Mouse (Mus musculus): ENCODE measurements at regions not wholly inside any gene's neighbourhood (a gene's known extent, or its start where the extent isn't known, plus 50 kb on each side); places are given as distances from the start of the nearest gene placed in this dataset.

GRCm38 (mm10) chr12:16237498-16237897 lies 373.3 kb downstream of the Lpin1 start:
- Histone ChIP-seq H3K4me1 (ENCODE audit: control insufficient read depth, insufficient read depth, low read length) (no peaks in the 10 kb centered on the region), H3K4me3 (ENCODE audit: insufficient read depth, low read length) (no peak overlapping the region), H3K27ac (ENCODE audit: insufficient read depth, low read depth, low read length) (no peak overlapping the region)
- TF ChIP-seq POLR2A (IDR thresholded peaks at IDR 0.05; ENCODE audit: borderline replicate concordance, low read depth, low read length) (no peak), CTCF (IDR thresholded peaks at IDR 0.05; ENCODE audit: low read depth, low read length) (no peak)

GRCm38 (mm10) chr12:16233559-16233958 lies 377.2 kb downstream of the Lpin1 start:
- H3K4me3 ChIP-seq (ENCODE audit: insufficient read depth, low read length), result no peak overlapping the region
- no peak overlapping the region for H3K27ac ChIP-seq (ENCODE audit: insufficient read depth, low read depth, low read length)
- no peaks in the 10 kb centered on the region for H3K4me1 ChIP-seq (ENCODE audit: control insufficient read depth, insufficient read depth, low read length)
- TF ChIP-seq CTCF (IDR thresholded peaks at IDR 0.05; ENCODE audit: low read depth, low read length), result no peak
- no peak for TF ChIP-seq POLR2A (IDR thresholded peaks at IDR 0.05; ENCODE audit: borderline replicate concordance, low read depth, low read length)

- no peak for TF ChIP-seq CTCF (IDR thresholded peaks at IDR 0.05; ENCODE audit: low read depth, low read length)
- no peak for TF ChIP-seq POLR2A (IDR thresholded peaks at IDR 0.05; ENCODE audit: borderline replicate concordance, low read depth, low read length)
- Histone ChIP-seq H3K4me3 (ENCODE audit: insufficient read depth, low read length) (no peak overlapping the region), H3K4me1 (ENCODE audit: control insufficient read depth, insufficient read depth, low read length) (no peaks in the 10 kb centered on the region), H3K27ac (ENCODE audit: insufficient read depth, low read depth, low read length) (no peak overlapping the region)
Observed at GRCm38 (mm10) chr12:16232828-16233227, 377.9 kb downstream of the Lpin1 start.

GRCm38 (mm10) chr12:16232051-16232450 lies 378.7 kb downstream of the Lpin1 start:
- no peak overlapping the region for H3K4me3 ChIP-seq (ENCODE audit: insufficient read depth, low read length)
- H3K4me1 ChIP-seq (ENCODE audit: control insufficient read depth, insufficient read depth, low read length), result no peaks in the 10 kb centered on the region
- TF ChIP-seq POLR2A (IDR thresholded peaks at IDR 0.05; ENCODE audit: borderline replicate concordance, low read depth, low read length), result no peak
- TF ChIP-seq CTCF (IDR thresholded peaks at IDR 0.05; ENCODE audit: low read depth, low read length), result no peak
- H3K27ac ChIP-seq (ENCODE audit: insufficient read depth, low read depth, low read length), result no peak overlapping the region

GRCm38 (mm10) chr12:16231093-16231492 lies 379.7 kb downstream of the Lpin1 start:
- no peak overlapping the region for H3K4me3 ChIP-seq (ENCODE audit: insufficient read depth, low read length)
- TF ChIP-seq CTCF (IDR thresholded peaks at IDR 0.05; ENCODE audit: low read depth, low read length), result no peak
- TF ChIP-seq POLR2A (IDR thresholded peaks at IDR 0.05; ENCODE audit: borderline replicate concordance, low read depth, low read length), result no peak
- no peak overlapping the region for H3K27ac ChIP-seq (ENCODE audit: insufficient read depth, low read depth, low read length)
- H3K4me1 ChIP-seq (ENCODE audit: control insufficient read depth, insufficient read depth, low read length), result no peaks in the 10 kb centered on the region

- H3K4me1 ChIP-seq (ENCODE audit: control insufficient read depth, insufficient read depth, low read length), result no peaks in the 10 kb centered on the region
- H3K4me3 ChIP-seq (ENCODE audit: insufficient read depth, low read length), result no peak overlapping the region
- H3K27ac ChIP-seq (ENCODE audit: insufficient read depth, low read depth, low read length), result no peak overlapping the region
- no peak for TF ChIP-seq POLR2A (IDR thresholded peaks at IDR 0.05; ENCODE audit: borderline replicate concordance, low read depth, low read length)
- no peak for TF ChIP-seq CTCF (IDR thresholded peaks at IDR 0.05; ENCODE audit: low read depth, low read length)
Observed at GRCm38 (mm10) chr12:16225428-16225827, 385.3 kb downstream of the Lpin1 start.

- no peak for TF ChIP-seq POLR2A (IDR thresholded peaks at IDR 0.05; ENCODE audit: borderline replicate concordance, low read depth, low read length)
- no peak for TF ChIP-seq CTCF (IDR thresholded peaks at IDR 0.05; ENCODE audit: low read depth, low read length)
- no peaks in the 10 kb centered on the region for H3K4me1 ChIP-seq (ENCODE audit: control insufficient read depth, insufficient read depth, low read length)
Observed at GRCm38 (mm10) chr12:16222836-16223450, 387.8 kb downstream of the Lpin1 start.

GRCm38 (mm10) chr12:16222205-16222604 lies 388.6 kb downstream of the Lpin1 start:
- Histone ChIP-seq H3K27ac (ENCODE audit: insufficient read depth, low read depth, low read length) (no peak overlapping the region), H3K4me3 (ENCODE audit: insufficient read depth, low read length) (no peak overlapping the region)
- TF ChIP-seq CTCF (IDR thresholded peaks at IDR 0.05; ENCODE audit: low read depth, low read length) (no peak), POLR2A (IDR thresholded peaks at IDR 0.05; ENCODE audit: borderline replicate concordance, low read depth, low read length) (no peak)

More at GRCm38 (mm10) chr12:16222836-16223450, 387.8 kb downstream of the Lpin1 start:
- H3K4me3 ChIP-seq (ENCODE audit: insufficient read depth, low read length), result no peak overlapping the region
- no peak overlapping the region for H3K27ac ChIP-seq (ENCODE audit: insufficient read depth, low read depth, low read length)

GRCm38 (mm10) chr12:16221142-16221541 lies 389.6 kb downstream of the Lpin1 start:
- no peak for TF ChIP-seq POLR2A (IDR thresholded peaks at IDR 0.05; ENCODE audit: borderline replicate concordance, low read depth, low read length)
- no peak for TF ChIP-seq CTCF (IDR thresholded peaks at IDR 0.05; ENCODE audit: low read depth, low read length)
- H3K4me3 ChIP-seq (ENCODE audit: insufficient read depth, low read length), result no peak overlapping the region
- no peaks in the 10 kb centered on the region for H3K4me1 ChIP-seq (ENCODE audit: control insufficient read depth, insufficient read depth, low read length)
- no peak overlapping the region for H3K27ac ChIP-seq (ENCODE audit: insufficient read depth, low read depth, low read length)

More at GRCm38 (mm10) chr12:16222205-16222604, 388.6 kb downstream of the Lpin1 start:
- H3K4me1 ChIP-seq (ENCODE audit: control insufficient read depth, insufficient read depth, low read length), result no peaks in the 10 kb centered on the region

- TF ChIP-seq CTCF (IDR thresholded peaks at IDR 0.05; ENCODE audit: low read depth, low read length) (no peak), POLR2A (IDR thresholded peaks at IDR 0.05; ENCODE audit: borderline replicate concordance, low read depth, low read length) (no peak)
- Histone ChIP-seq H3K4me1 (ENCODE audit: control insufficient read depth, insufficient read depth, low read length) (no peaks in the 10 kb centered on the region), H3K27ac (ENCODE audit: insufficient read depth, low read depth, low read length) (no peak overlapping the region), H3K4me3 (ENCODE audit: insufficient read depth, low read length) (no peak overlapping the region)
Observed at GRCm38 (mm10) chr12:16220561-16220960, 390.2 kb downstream of the Lpin1 start.
